Mouse (Mus musculus) left cerebral cortex, adult 9 months (tissue): ENCODE results near the gene Zbtb43.
A peak's percentile ranks its signal among the peaks of the same experiment; 100 is the strongest.

Source experiments
- DNase-seq, 2 experiments: peaks; one replicate each; pipeline ENCODE4 v3.0.0; 2022; ENCODE audit warnings: low spot score in 2 of 2

Zbtb43 gene

DNA sequence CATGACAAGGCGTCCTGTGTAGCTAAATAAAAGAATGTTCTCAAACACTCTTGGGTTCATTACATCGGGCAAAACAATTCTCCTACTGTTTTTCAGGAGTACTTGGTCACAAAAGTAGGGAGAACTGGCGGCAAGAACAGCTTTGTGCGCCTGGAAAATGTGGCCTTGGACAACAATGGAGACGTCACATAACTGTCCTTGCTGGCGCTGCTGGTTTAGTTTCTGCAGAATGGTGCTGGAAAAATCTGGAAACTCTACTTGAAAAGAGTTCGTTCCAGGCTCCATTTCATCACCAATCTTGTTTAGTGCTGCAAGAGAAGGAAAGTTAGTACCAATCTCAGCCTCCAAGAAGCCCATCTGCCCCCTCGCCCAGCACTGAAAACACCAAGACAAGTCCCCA is 13.5 kb downstream of the Zbtb43 start:
- DNase-seq: no peak

DNA sequence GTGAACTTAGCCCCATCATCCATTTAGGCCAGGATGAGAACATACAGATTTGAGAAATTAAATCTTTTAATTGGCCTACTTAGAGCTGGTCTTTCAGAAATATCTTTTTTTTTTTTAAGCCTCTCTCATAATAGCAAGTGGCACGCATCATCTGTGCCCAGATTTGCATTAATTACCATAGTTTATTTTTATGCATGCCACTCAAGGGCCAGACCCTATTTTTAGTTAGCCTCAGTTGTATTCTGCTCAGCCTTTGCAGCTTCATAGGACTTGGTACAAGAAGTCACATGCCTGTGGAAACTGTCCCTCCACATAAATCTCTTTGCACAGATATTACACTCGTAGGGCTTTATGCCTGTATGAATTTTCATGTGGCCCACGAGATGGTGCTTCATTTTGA is 14.9 kb downstream of the Zbtb43 start:
- peak in 1 of 2 experiments; percentile 50 for DNase-seq

- DNase-seq: no peak
These were observed 15.6 kb downstream of the Zbtb43 start for GRCm38 (mm10) chr2:33452721-33453120.

DNA sequence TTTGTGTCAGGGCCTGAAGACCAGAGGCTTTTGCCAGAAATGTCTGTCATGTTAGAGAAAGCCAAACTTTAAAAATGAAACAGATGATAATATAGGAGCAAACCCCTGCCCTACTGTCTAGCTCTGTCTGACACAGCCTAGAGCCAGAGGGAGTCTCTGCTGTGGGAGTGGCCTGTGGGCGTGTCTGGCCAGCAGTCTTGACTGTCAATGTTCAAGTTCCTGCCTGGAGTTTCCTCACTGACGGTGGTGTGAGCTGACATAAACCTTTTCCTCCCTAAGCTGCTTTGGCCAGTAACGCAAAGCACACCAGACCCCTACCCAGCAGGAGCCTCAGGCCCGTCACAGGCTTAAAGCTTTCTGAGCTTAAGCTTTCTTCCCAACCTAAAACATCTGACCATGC is 16.2 kb downstream of the Zbtb43 start:
- DNase-seq: no peak

DNA sequence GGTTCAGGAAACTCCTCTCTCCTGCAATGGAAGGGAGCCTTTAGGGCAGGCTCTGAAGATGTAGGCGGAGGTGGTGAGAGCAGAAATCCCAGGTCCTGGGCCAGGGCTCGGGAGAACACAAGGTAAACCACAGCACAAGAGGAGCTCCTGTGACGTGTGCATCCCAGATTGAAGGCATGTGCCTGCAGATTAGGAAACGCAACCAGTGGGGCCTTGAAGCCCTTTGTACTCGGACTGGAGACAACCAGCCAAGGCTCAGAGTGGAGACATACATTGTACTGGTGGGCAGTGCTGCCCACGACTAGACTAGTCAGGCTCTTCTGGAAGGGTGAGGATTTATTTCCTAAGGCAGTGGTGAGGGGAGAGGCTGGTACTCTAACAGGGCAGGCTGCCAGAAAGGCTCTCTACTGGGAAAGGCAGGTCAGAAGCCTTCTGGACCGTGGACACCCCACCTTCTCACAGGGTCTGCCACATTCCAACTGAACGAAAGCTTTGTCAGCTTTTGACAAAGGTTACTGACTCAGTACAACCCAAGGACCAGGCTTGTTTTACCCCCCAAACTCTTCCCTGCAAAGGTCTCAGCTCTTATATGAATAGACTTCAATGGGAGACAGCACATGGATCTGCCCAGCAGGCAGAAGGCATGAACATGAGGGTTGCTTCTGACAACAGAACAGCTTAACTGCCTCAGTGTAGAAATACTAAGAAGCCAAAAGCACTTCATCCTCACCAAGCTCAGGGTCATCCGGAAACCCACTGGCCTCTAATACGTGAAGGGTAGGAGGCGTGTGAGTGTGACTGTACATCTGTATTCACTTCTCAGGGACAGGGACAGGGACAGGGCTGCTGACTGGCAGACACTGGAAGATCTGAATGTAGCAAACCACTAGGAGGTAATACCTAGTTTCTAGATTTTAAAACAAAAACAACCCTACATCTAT is 17.1 kb downstream of the Zbtb43 start:
- DNase-seq: no peak

GRCm38 (mm10) chr2:33449119-33449873 is 19.1 kb downstream of the Zbtb43 start:
- peak in 1 of 2 experiments; percentile 58 for DNase-seq

DNA sequence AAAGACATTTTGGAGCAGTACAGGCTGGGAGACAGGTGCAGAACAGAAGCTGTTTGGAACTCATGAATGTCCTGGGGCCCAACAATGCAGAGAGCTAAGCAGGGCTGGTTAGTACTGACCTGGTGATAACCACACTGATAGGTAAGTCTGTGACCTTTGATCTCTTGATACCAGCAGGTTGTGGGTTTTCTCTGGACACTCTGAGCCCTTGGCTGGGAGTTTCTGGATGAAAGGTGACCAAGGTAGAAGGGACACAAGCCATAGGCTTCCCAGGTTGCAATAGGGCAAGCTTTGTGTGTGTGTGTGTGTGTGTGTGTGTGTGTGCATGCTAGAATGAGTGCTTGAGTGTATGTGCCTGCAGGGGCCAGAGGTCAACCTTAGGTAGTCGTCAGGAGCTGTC is 21.6 kb downstream of the Zbtb43 start:
- no peak for DNase-seq

GRCm38 (mm10) chr2:33445741-33446140 is 22.6 kb downstream of the Zbtb43 start:
- DNase-seq: no peak

DNA sequence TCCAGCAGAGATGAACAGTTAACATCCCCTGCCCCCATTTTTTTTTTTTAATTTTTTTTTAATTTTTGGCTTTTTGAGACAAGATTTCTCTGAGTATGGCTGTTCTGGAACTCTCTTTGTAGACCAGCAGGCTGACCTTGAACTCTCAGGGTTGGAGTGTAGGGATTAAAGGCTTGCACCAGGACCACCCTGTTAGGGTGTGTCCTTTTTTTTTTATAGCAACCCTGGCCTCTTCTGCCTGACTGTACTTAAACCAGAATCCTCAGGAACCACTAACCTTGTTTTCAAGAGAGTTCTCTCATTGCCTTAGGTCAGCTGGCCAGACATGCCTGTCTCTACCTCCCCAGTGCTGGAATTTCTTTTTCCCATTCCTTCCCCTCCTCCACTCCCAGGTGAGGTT is 23.5 kb downstream of the Zbtb43 start:
- no peak for DNase-seq

- DNase-seq: peak; percentile 76 to 91
These were observed 24.0 kb downstream of the Zbtb43 start for GRCm38 (mm10) chr2:33444358-33444757.

- DNase-seq: no peak
These were observed 25.7 kb downstream of the Zbtb43 start for GRCm38 (mm10) chr2:33442701-33443100.

DNA sequence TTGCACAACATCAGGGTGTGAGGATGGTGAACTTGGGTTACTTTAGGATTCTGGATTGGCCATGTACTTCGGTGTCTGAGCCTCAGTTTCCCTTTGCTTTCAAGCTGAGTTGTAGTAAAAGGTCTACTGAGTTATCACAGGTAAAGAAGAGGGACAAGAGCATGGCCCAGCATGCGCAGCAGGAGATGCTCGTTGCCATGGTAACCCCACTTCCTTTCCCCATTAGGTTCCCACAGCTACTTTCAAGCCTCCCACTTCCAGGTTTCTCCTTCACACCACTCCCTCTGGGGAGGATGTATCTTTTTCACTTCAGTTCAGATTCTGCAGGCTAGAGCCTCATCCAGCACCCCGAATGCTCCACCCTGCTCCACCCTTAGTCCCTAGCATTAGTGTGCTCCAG is 27.5 kb downstream of the Zbtb43 start:
- DNase-seq: peak; percentile 75 to 82

GRCm38 (mm10) chr2:33439980-33440670 is 28.2 kb downstream of the Zbtb43 start:
- DNase-seq: no peak

GRCm38 (mm10) chr2:33439471-33439881 is 28.9 kb downstream of the Zbtb43 start:
- peak in 1 of 2 experiments; percentile 43 for DNase-seq

DNA sequence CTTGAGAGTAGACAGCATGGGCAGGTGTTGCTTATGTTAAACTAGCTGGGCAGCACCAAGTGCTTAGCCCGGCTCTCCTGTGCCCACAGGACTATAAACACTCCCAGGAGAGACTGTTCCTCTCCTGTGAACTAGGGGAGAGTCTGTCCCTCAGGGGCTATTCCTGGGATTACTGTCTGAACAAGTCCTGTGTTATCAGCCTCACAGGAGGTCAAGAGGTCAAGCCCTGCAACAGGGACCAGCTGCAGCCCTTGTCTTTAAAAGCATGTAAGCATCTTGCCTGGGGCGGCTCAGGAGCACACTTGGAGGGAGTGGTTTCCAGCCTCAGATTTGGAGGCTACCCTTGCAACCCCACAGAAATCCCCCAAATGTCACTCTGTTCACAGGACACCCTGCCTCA is 30.0 kb downstream of the Zbtb43 start:
- no peak for DNase-seq

DNA sequence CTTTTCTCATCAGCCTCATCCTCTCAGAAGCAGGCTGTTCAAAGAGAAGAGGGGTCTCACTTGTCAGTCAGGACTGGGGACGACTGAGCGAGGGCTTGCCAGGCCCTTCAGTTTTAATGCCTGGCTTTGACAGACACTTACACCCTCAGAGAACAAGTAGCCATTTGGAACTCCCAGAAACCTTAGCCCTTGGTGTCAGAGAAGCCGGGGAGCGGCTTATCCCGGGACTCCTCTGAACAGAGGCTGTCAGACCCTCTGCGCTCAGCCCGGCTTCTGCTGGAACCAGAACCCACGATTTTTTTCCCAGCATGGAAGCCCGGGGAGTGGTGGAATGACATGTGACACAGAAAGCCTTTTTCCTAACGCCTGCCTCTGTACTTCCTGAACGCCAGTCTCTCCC is 31.2 kb downstream of the Zbtb43 start:
- DNase-seq: no peak

GRCm38 (mm10) chr2:33436035-33436580 is 32.3 kb downstream of the Zbtb43 start:
- DNase-seq: no peak

DNA sequence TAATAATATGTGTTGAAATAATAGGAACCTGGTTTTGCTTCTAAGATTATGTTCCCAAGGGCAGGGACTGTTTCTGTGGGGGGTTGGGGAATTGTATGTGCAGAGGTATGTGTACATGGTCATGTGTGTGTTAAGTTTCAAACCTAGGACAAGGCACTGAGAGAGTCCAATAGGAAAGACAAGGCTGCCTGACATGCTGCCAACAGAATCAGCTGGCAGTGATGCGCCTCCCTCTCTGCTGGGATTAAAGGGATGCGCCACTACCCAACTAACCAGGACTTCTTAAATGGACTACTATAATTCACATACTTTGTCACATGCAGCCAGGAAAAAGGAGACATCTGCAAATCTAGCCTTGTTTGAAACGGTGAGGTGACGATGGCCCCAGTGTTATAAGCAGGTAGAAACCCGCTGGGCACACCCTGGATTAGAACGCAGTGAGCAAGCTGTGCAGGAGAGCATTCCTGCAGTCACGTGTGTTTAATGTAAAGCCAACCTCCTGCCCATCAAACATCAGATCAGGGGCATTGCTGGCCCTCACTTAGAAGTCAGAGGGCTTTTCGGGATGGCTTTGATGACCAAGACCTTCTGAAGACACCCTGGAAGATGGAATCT is 33.2 kb downstream of the Zbtb43 start:
- no peak for DNase-seq

GRCm38 (mm10) chr2:33432877-33433276 is 35.5 kb downstream of the Zbtb43 start:
- DNase-seq: peak in 1 of 2 experiments; percentile 77

GRCm38 (mm10) chr2:33430771-33431699 is 37.3 kb downstream of the Zbtb43 start, which contains the start of gene Zbtb34:
Zbtb34 (minus strand) TSS chr2:33431324.
- no peak for DNase-seq
